Mouse (Mus musculus): Measurements from ENCODE around the gene Mindy4b-ps. TPM values are rescaled to one million over a fixed set of nuclear protein-coding genes. Genes with fewer than 3 reads are reported as not detected.
"Not testable (repeated sequence)": the region's sequence is repeated elsewhere in the genome, so short reads cannot be mapped to it uniquely, and the experiment has no call there.

The Mindy4b-ps gene
- polyA plus RNA-seq (2015; fragmentation: Nextera tagmentation; extraction: Ambion mirVana), result not detected in 2 replicates

DNA sequence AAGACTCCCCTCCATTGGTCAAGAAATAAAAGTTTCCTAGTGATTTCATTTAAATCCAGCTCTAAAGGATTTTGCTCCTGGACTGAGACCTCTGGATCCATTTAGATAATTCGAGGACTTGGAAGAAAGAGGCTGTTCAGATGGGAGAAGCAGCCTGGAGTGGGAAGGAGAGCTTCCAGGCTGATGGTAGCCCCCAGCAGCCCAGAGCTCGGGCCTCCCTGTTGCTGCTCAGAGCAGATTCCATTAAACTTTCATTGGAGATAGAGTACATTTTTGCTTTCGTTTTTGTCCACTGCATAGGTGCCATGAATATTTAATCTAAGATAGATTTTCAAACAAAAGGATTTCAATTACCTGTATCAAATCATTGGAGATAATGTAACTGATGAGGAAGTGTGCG lies at the start of gene Mindy4b-ps:
Gene Mindy4b-ps, minus strand, starts transcription at position 101 of the 400 bp plus-strand sequence.
- 62% methylated on average over 4 of the region's 4 CpGs for WGBS
- no peak within 1 kb of the TSS for H3K9ac ChIP-seq (replicated peaks)

GRCm38 (mm10) chr3:58871882-58872281 lies 49.8 kb upstream of the Mindy4b-ps start:
- not testable (repeated sequence) for ATAC-seq; H3K4me2 ChIP-seq (replicated peaks); H3K9me3 ChIP-seq; H3K4me1 ChIP-seq (replicated peaks); H3K4me3 ChIP-seq (replicated peaks); H3K9ac ChIP-seq (replicated peaks); H3K36me3 ChIP-seq; H3K27me3 ChIP-seq; H3K27ac ChIP-seq
- 83% methylated on average over 2 of the region's 2 CpGs for WGBS

More for the DNA sequence above, at the start of gene Mindy4b-ps:
- H3K36me3 ChIP-seq, result no peaks in the 10 kb centered on the region
- no peak for ATAC-seq
- H3K27me3 ChIP-seq, result peaks cover 72% of the 10 kb centered on the region
- H3K9me3 ChIP-seq, result no peaks in the 10 kb centered on the region
- no peak within 1 kb of the TSS for H3K4me3 ChIP-seq (replicated peaks)
- H3K4me1 ChIP-seq (replicated peaks), result peaks cover 11% of the 10 kb centered on the region
- no peak within 1 kb of the TSS for H3K4me2 ChIP-seq (replicated peaks)
- no peak within 1 kb of the TSS for H3K27ac ChIP-seq

GRCm38 (mm10) chr3:58865690-58866089 lies 43.6 kb upstream of the Mindy4b-ps start:
- WGBS, result 41% methylated on average over 7 of the region's 7 CpGs
- Histone ChIP-seq H3K4me3 (replicated peaks) (no peak overlapping the region), H3K4me1 (replicated peaks) (peaks cover 5% of the 10 kb centered on the region; the same call in 1 of the 2 replicates), H3K27ac (no peak overlapping the region), H3K36me3 (no peaks in the 10 kb centered on the region), H3K9me3 (no peaks in the 10 kb centered on the region), H3K27me3 (no peaks in the 10 kb centered on the region), H3K4me2 (replicated peaks) (no peak overlapping the region), H3K9ac (replicated peaks) (no peak overlapping the region)
- peak; percentile 56; the same call in 1 of the 2 replicates for ATAC-seq

DNA sequence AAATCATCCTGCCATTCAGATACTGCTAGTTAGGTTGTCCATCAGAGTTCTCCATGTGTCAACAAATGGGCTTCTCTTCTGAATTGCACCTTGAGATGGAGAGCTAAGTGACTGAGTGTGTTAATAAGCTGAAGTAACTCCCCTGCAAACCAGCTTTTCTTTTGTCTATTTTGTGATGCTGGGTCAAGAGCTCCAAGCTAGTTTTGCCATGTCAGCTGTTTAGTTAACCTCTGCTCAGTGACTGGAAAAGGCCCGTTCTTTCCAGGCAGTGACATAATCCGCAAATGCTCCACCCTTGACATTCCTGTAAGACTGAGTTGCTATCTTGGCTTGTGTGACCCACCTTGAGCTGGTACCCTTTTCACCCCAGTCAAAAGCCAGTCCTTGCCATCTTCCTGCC lies 40.9 kb upstream of the Mindy4b-ps start:
- Histone ChIP-seq H3K4me1 (replicated peaks) (peaks cover 5% of the 10 kb centered on the region; the same call in 1 of the 2 replicates), H3K4me2 (replicated peaks) (no peak overlapping the region), H3K9me3 (no peaks in the 10 kb centered on the region), H3K4me3 (replicated peaks) (no peak overlapping the region), H3K9ac (replicated peaks) (no peak overlapping the region), H3K27ac (no peak overlapping the region), H3K36me3 (no peaks in the 10 kb centered on the region), H3K27me3 (no peaks in the 10 kb centered on the region)
- ATAC-seq, result no peak
- 66% methylated on average over 2 of the region's 2 CpGs for WGBS

DNA sequence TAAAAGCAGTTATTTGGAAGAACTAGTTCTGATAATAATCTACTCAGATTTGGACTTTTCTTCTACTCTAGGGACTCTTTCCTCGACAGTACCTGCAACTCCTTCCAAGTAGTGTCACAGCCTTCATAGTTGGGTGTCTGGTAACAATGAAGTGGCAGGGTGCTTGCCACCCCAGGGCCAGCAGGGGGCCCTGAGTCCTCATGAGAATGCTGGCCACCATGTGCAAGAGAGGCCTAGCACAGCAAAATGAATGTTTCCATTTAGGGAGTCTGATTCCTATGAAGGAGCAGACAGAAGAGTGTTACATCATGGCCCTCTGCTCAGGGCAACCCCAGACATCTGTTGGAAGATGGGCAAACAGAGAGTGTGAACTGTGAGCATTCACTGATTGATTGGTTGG lies 21.3 kb upstream of the Mindy4b-ps start:
- Histone ChIP-seq H3K27me3 (no peaks in the 10 kb centered on the region), H3K4me3 (replicated peaks) (no peak overlapping the region), H3K9me3 (no peaks in the 10 kb centered on the region), H3K27ac (no peak overlapping the region), H3K9ac (replicated peaks) (no peak overlapping the region), H3K36me3 (no peaks in the 10 kb centered on the region), H3K4me1 (replicated peaks) (no peaks in the 10 kb centered on the region), H3K4me2 (replicated peaks) (no peak overlapping the region)
- 64% methylated on average over 1 of the region's 1 CpGs for WGBS
- no peak for ATAC-seq

DNA sequence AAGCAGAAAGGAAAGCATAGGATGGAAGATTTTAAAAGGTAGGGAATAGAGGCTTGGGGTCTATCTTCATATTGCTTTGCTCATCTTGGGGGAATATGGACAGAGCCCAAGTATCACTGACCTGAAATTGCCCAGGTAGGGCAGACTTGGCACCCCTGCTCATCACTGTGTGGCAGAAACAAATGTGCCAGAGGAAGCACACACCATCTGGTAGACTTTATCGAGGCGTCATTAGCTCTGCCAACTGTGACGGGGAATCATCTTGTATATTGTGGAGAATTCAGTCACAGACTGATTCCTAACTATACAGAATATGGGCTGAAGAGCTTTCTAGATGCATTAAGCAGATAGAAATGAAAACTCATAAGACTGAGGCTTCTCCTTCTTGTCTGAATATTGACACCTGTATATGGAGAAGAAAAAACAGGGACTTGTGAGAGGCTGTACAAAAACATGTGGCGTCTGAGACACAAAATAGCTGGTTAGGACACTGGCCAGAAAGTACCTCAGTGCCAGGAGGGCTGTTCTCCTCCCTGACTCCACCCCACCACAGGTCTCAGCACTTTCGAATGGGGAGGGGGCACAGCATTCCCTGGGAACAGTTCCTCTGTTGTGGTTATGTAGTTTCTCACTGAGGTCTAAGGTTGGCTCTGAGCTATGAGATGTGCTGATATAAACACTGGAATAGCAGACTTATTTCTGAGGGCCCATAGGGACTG lies 11.5 kb upstream of the Mindy4b-ps start:
- Histone ChIP-seq H3K4me2 (replicated peaks) (no peak overlapping the region), H3K27ac (no peak overlapping the region), H3K9ac (replicated peaks) (no peak overlapping the region), H3K9me3 (no peaks in the 10 kb centered on the region), H3K36me3 (no peaks in the 10 kb centered on the region), H3K27me3 (peaks cover 61% of the 10 kb centered on the region), H3K4me1 (replicated peaks) (no peaks in the 10 kb centered on the region), H3K4me3 (replicated peaks) (no peak overlapping the region)
- WGBS, result 89% methylated on average over 5 of the region's 5 CpGs
- no peak for ATAC-seq

GRCm38 (mm10) chr3:58832888-58833287 lies 10.8 kb upstream of the Mindy4b-ps start:
- H3K27me3 ChIP-seq, result peaks cover 68% of the 10 kb centered on the region
- H3K9ac ChIP-seq (replicated peaks), result no peak overlapping the region
- H3K27ac ChIP-seq, result no peak overlapping the region
- 84% methylated on average over 2 of the region's 2 CpGs for WGBS
- ATAC-seq, result no peak
- H3K4me1 ChIP-seq (replicated peaks), result no peaks in the 10 kb centered on the region
- no peaks in the 10 kb centered on the region for H3K36me3 ChIP-seq
- no peaks in the 10 kb centered on the region for H3K9me3 ChIP-seq
- no peak overlapping the region for H3K4me2 ChIP-seq (replicated peaks)
- H3K4me3 ChIP-seq (replicated peaks), result no peak overlapping the region

DNA sequence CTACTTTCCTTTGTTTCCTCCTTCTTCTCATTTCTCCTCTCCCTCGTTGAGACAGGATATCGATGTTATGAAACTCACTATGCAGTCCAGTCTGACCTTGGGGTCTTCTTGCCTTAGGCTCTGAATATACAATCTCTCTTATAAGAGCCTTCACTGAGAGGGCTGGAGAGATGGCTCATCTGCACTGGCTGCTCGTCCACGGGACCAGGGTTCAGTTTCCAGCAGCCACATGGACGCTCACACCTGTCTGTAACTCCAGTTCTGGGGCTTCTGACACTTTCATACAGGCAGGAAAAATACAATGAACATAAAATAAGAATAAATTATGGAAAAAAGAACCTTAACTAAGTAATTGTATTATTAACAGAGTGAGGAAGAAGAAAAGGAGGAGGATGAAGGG lies 9.5 kb upstream of the Mindy4b-ps start:
- WGBS, result 80% methylated on average over 5 of the region's 5 CpGs
- ATAC-seq, result no peak
- H3K4me2 ChIP-seq (replicated peaks), result no peak overlapping the region
- no peaks in the 10 kb centered on the region for H3K36me3 ChIP-seq
- H3K4me3 ChIP-seq (replicated peaks), result no peak overlapping the region
- H3K4me1 ChIP-seq (replicated peaks), result no peaks in the 10 kb centered on the region; the same call in 1 of the 2 replicates
- H3K27me3 ChIP-seq, result peaks cover 78% of the 10 kb centered on the region
- no peaks in the 10 kb centered on the region for H3K9me3 ChIP-seq
- H3K9ac ChIP-seq (replicated peaks), result no peak overlapping the region
- no peak overlapping the region for H3K27ac ChIP-seq

GRCm38 (mm10) chr3:58829926-58830325 lies 7.8 kb upstream of the Mindy4b-ps start:
- no peaks in the 10 kb centered on the region for H3K9me3 ChIP-seq
- peaks cover 77% of the 10 kb centered on the region for H3K27me3 ChIP-seq
- WGBS, result 98% methylated on average over 1 of the region's 1 CpGs
- ATAC-seq, result no peak
- H3K9ac ChIP-seq (replicated peaks), result no peak overlapping the region
- no peaks in the 10 kb centered on the region for H3K36me3 ChIP-seq
- H3K27ac ChIP-seq, result no peak overlapping the region
- peaks cover 7% of the 10 kb centered on the region; the same call in 1 of the 2 replicates for H3K4me1 ChIP-seq (replicated peaks)
- H3K4me2 ChIP-seq (replicated peaks), result no peak overlapping the region
- no peak overlapping the region for H3K4me3 ChIP-seq (replicated peaks)

- Histone ChIP-seq H3K27me3 (peaks cover 75% of the 10 kb centered on the region), H3K9ac (replicated peaks) (no peak overlapping the region), H3K4me1 (replicated peaks) (peaks cover 7% of the 10 kb centered on the region; the same call in 1 of the 2 replicates), H3K9me3 (no peaks in the 10 kb centered on the region), H3K4me2 (replicated peaks) (no peak overlapping the region), H3K27ac (no peak overlapping the region), H3K36me3 (no peaks in the 10 kb centered on the region), H3K4me3 (replicated peaks) (no peak overlapping the region)
- no peak for ATAC-seq
- WGBS, result 84% methylated on average over 14 of the region's 14 CpGs
Observed at GRCm38 (mm10) chr3:58828366-58829153, 6.4 kb upstream of the Mindy4b-ps start.

GRCm38 (mm10) chr3:58826266-58826665 lies 4.2 kb upstream of the Mindy4b-ps start:
- H3K36me3 ChIP-seq, result no peaks in the 10 kb centered on the region
- no peaks in the 10 kb centered on the region for H3K9me3 ChIP-seq
- WGBS, result 2% methylated on average over 4 of the region's 4 CpGs
- no peak overlapping the region for H3K4me3 ChIP-seq (replicated peaks)
- H3K27ac ChIP-seq, result no peak overlapping the region
- no peak overlapping the region for H3K4me2 ChIP-seq (replicated peaks)
- H3K4me1 ChIP-seq (replicated peaks), result peaks cover 7% of the 10 kb centered on the region; the same call in 1 of the 2 replicates
- ATAC-seq, result peak; percentile 55; the same call in 1 of the 2 replicates
- H3K9ac ChIP-seq (replicated peaks), result no peak overlapping the region
- H3K27me3 ChIP-seq, result peaks cover 72% of the 10 kb centered on the region

- Histone ChIP-seq H3K9me3 (no peaks in the 10 kb centered on the region), H3K4me1 (replicated peaks) (peaks cover 5% of the 10 kb centered on the region), H3K36me3 (no peaks in the 10 kb centered on the region), H3K9ac (replicated peaks) (no peak overlapping the region), H3K27me3 (peaks cover 80% of the 10 kb centered on the region), H3K4me3 (replicated peaks) (no peak overlapping the region), H3K4me2 (replicated peaks) (no peak overlapping the region), H3K27ac (no peak overlapping the region)
- whole genome bisulfite sequencing, result 20% methylated on average over 6 of the region's 6 CpGs
- peak; percentile 52 for ATAC-seq
Observed at GRCm38 (mm10) chr3:58817337-58817736, 4.8 kb downstream of the Mindy4b-ps start.
